Mouse (Mus musculus) heart, embryonic 16.5 days (tissue): ENCODE data around the gene Gm9817. TPM values are rescaled to one million over a fixed set of nuclear protein-coding genes. Genes with fewer than 3 reads are reported as not detected.

Experiments used
- ATAC-seq: fragments of 200-750 bp; cut with Nextera tagmentation; replicated peaks from 2 replicates; pipeline ENCODE4 v1.8.0; 2017; ENCODE audit warnings: moderate number of reproducible peaks; ENCODE audit not compliant: insufficient read depth, low FRiP score; ENCODE audit errors: extremely low read depth
- H3K27ac ChIP-seq: fragments of 300-500 bp; sonication (generic); 2 replicates; pipeline ENCODE4 v1.5.1; 2014; ENCODE audit warnings: mild to moderate bottlenecking, low read length, control low read depth, moderate library complexity
- H3K27me3 ChIP-seq: fragments of 300-500 bp; sonication (generic); 2 replicates; pipeline ENCODE4 v1.6.1; 2014; ENCODE audit warnings: low read length, mixed read lengths; ENCODE audit not compliant: control insufficient read depth, insufficient read depth
- H3K36me3 ChIP-seq: fragments of 300-500 bp; sonication (generic); 2 replicates; pipeline ENCODE4 v1.6.1; 2014; ENCODE audit not compliant: control insufficient read depth, insufficient read depth
- H3K4me1 ChIP-seq: fragments of 300-500 bp; sonication (generic); 2 replicates; pipeline ENCODE4 v1.6.1; 2014; ENCODE audit warnings: low read length, mixed read lengths; ENCODE audit not compliant: control insufficient read depth, insufficient read depth
- H3K4me2 ChIP-seq: fragments of 300-500 bp; sonication (generic); 2 replicates; pipeline ENCODE4 v1.6.1; 2014; ENCODE audit warnings: low read depth, mild to moderate bottlenecking, control low read depth, low read length
- H3K4me3 ChIP-seq: fragments of 300-500 bp; sonication (generic); 2 replicates; pipeline ENCODE4 v1.5.1; 2014; ENCODE audit warnings: mild to moderate bottlenecking, control low read depth, low read length
- H3K9ac ChIP-seq: fragments of 300-500 bp; sonication (generic); 2 replicates; pipeline ENCODE4 v1.6.1; 2014; ENCODE audit warnings: low read length, control low read depth
- H3K9me3 ChIP-seq: fragments of 300-500 bp; sonication (generic); replicated peaks from 2 replicates; pipeline ENCODE4 v1.6.1; 2016; ENCODE audit warnings: low read length; ENCODE audit not compliant: control insufficient read depth
- WGBS: fragments of 180-500 bp; shearing (Covaris S2); extraction: QIAGEN DNeasy Blood & Tissue Kit; methylation state at CpG from one replicate; pipeline ENCODE4 v1.1.7; 2014; 5-methylcytosine and 5-hydroxymethylcytosine counted together
- polyA plus RNA-seq: library from polyadenylated mRNA; unstranded; fragments of >200 nt; fragmentation: Nextera tagmentation; extraction: Ambion mirVana; gene quantifications from 2 replicates; pipeline ENCODE4 v1.2.1, GENCODE M21; 2015

The Gm9817 gene
- polyA plus RNA-seq, 1 experiment from 2014 or later = 0.08 TPM

- no peak overlapping the region for H3K4me2 ChIP-seq
- no peaks in the 10 kb centered on the region for H3K36me3 ChIP-seq
- no peak overlapping the region for H3K9ac ChIP-seq
- H3K4me3 ChIP-seq = no peak overlapping the region
- H3K27me3 ChIP-seq = no peaks in the 10 kb centered on the region
- H3K9me3 ChIP-seq = no peaks in the 10 kb centered on the region; the same call in 1 of the 2 replicates
- ATAC-seq = no peak
- WGBS = 54% methylated on average over 6 of the region's 6 CpGs
- H3K4me1 ChIP-seq = no peaks in the 10 kb centered on the region
- no peak overlapping the region for H3K27ac ChIP-seq
These were observed 8.1 kb upstream of the Gm9817 start for GRCm38 (mm10) chr13:45070366-45070765.

GRCm38 (mm10) chr13:45075012-45075411 lies 3.5 kb upstream of the Gm9817 start:
- Histone ChIP-seq H3K27me3 (no peaks in the 10 kb centered on the region), H3K9ac (no peak overlapping the region), H3K36me3 (no peaks in the 10 kb centered on the region), H3K4me1 (no peaks in the 10 kb centered on the region), H3K4me3 (no peak overlapping the region), H3K27ac (no peak overlapping the region), H3K9me3 (peaks cover 4% of the 10 kb centered on the region), H3K4me2 (no peak overlapping the region)
- ATAC-seq = no peak

GRCm38 (mm10) chr13:45075715-45076114 lies 2.8 kb upstream of the Gm9817 start:
- H3K36me3 ChIP-seq = no peaks in the 10 kb centered on the region
- 97% methylated on average over 2 of the region's 2 CpGs for WGBS
- H3K4me3 ChIP-seq = no peak overlapping the region
- no peak overlapping the region for H3K27ac ChIP-seq
- H3K9me3 ChIP-seq = peaks cover 6% of the 10 kb centered on the region
- no peak for ATAC-seq
- H3K4me1 ChIP-seq = no peaks in the 10 kb centered on the region
- H3K9ac ChIP-seq = no peak overlapping the region
- H3K4me2 ChIP-seq = no peak overlapping the region
- H3K27me3 ChIP-seq = no peaks in the 10 kb centered on the region

GRCm38 (mm10) chr13:45080771-45081170 lies 2.3 kb downstream of the Gm9817 start:
- Histone ChIP-seq H3K27me3 (no peaks in the 10 kb centered on the region), H3K27ac (no peak overlapping the region), H3K4me2 (no peak overlapping the region), H3K4me3 (no peak overlapping the region), H3K4me1 (peaks cover 8% of the 10 kb centered on the region), H3K9ac (no peak overlapping the region), H3K9me3 (peaks cover 12% of the 10 kb centered on the region), H3K36me3 (no peaks in the 10 kb centered on the region)
- 93% methylated on average over 3 of the region's 3 CpGs for WGBS
- no peak for ATAC-seq

GRCm38 (mm10) chr13:45083696-45084095 lies 5.2 kb downstream of the Gm9817 start:
- ATAC-seq = no peak; the same call in 1 of the 2 replicates
- Histone ChIP-seq H3K9ac (no peak overlapping the region), H3K36me3 (no peaks in the 10 kb centered on the region), H3K4me2 (no peak overlapping the region), H3K27me3 (no peaks in the 10 kb centered on the region), H3K9me3 (peaks cover 9% of the 10 kb centered on the region), H3K4me3 (no peak overlapping the region), H3K27ac (no peak overlapping the region), H3K4me1 (peaks cover 10% of the 10 kb centered on the region)
- WGBS = 11% methylated on average over 5 of the region's 5 CpGs

GRCm38 (mm10) chr13:45088796-45089221 lies 10.3 kb downstream of the Gm9817 start:
- Histone ChIP-seq H3K36me3 (no peaks in the 10 kb centered on the region), H3K9me3 (no peaks in the 10 kb centered on the region), H3K4me3 (no peak overlapping the region), H3K9ac (no peak overlapping the region), H3K27me3 (no peaks in the 10 kb centered on the region), H3K4me2 (no peak overlapping the region), H3K4me1 (peaks cover 9% of the 10 kb centered on the region), H3K27ac (no peak overlapping the region)
- ATAC-seq = no peak
- WGBS = 12% methylated on average over 2 of the region's 2 CpGs

GRCm38 (mm10) chr13:45089846-45090245 lies 11.4 kb downstream of the Gm9817 start:
- 64% methylated on average over 13 of the region's 13 CpGs for WGBS
- H3K27ac ChIP-seq = no peak overlapping the region
- H3K9ac ChIP-seq = no peak overlapping the region
- no peaks in the 10 kb centered on the region for H3K36me3 ChIP-seq
- ATAC-seq = no peak
- peaks cover 7% of the 10 kb centered on the region for H3K4me1 ChIP-seq
- no peak overlapping the region for H3K4me3 ChIP-seq
- H3K9me3 ChIP-seq = no peaks in the 10 kb centered on the region
- H3K4me2 ChIP-seq = no peak overlapping the region
- no peaks in the 10 kb centered on the region for H3K27me3 ChIP-seq

GRCm38 (mm10) chr13:45092816-45093215 lies 14.3 kb downstream of the Gm9817 start:
- no peaks in the 10 kb centered on the region for H3K36me3 ChIP-seq
- no peak for ATAC-seq
- no peak overlapping the region for H3K9ac ChIP-seq
- H3K4me3 ChIP-seq = no peak overlapping the region
- 80% methylated on average over 4 of the region's 4 CpGs for WGBS
- H3K4me2 ChIP-seq = no peak overlapping the region
- no peak overlapping the region for H3K27ac ChIP-seq
- no peaks in the 10 kb centered on the region for H3K27me3 ChIP-seq
- no peaks in the 10 kb centered on the region for H3K9me3 ChIP-seq
- peaks cover 7% of the 10 kb centered on the region for H3K4me1 ChIP-seq

GRCm38 (mm10) chr13:45095028-45095427 lies 16.5 kb downstream of the Gm9817 start:
- 81% methylated on average over 9 of the region's 9 CpGs for WGBS

More at GRCm38 (mm10) chr13:45095028-45095427, 16.5 kb downstream of the Gm9817 start:
- Histone ChIP-seq H3K27ac (no peak overlapping the region), H3K27me3 (no peaks in the 10 kb centered on the region), H3K4me3 (no peak overlapping the region), H3K4me1 (no peaks in the 10 kb centered on the region), H3K36me3 (no peaks in the 10 kb centered on the region), H3K9me3 (no peaks in the 10 kb centered on the region), H3K9ac (no peak overlapping the region), H3K4me2 (no peak overlapping the region)
- ATAC-seq = no peak
